ENCODE assay signal across 20 mouse cellular contexts in genomic region chr6:6785939-6786490, GRCm38 (mm10).
DNase-seq lines count a peak whose midpoint lies in the region; ATAC-seq and TF ChIP-seq lines count a peak whose summit lies in the region.
"Had no signal": no experiment of that assay in that cellular context is flagged by ENCODE, and none has a peak within 500 bp of the region (broad histone marks: within the 10 kb centered on the region; RNA-seq: fewer than 3 reads in every experiment).

No protein-coding gene starts in this region.

- H3K9ac ChIP-seq in heart, adult 2 months (ENCODE audit: low read depth, low read length): no peak overlapping the region
- no peak overlapping the region for H3K9ac ChIP-seq in lung, embryonic 15.5 days
- H3K9ac ChIP-seq in embryonic facial prominence, embryonic 14.5 days (ENCODE audit: low read depth, low read length): no peak overlapping the region
- H3K9ac ChIP-seq in limb, embryonic 15.5 days: no peak overlapping the region
- H3K9ac ChIP-seq: liver, embryonic 13.5 days; neural tube, embryonic 12.5 days; stomach, embryonic 15.5 days had no signal

- no peak overlapping the region for H3K4me2 ChIP-seq in lung, embryonic 15.5 days
- no peak overlapping the region for H3K4me2 ChIP-seq in embryonic facial prominence, embryonic 14.5 days (ENCODE audit: low read depth, low read length)
- no peak overlapping the region for H3K4me2 ChIP-seq in limb, embryonic 15.5 days
- H3K4me2 ChIP-seq: liver, embryonic 13.5 days; neural tube, embryonic 12.5 days; stomach, embryonic 15.5 days had no signal

- intact Hi-C loops in heart, adult 2 months (cut with DNase I): no loop called here

- DNase-seq in heart, adult 11 months: peak; percentile 56
- no peak for DNase-seq in heart, adult 2 months
- DNase-seq in lung, postnatal 14 days: no peak
- peak; percentile 40 for DNase-seq in embryonic facial prominence, embryonic 14.5 days (ENCODE audit: low spot score)
- DNase-seq in cerebellum, adult 8-10 months: no peak
- DNase-seq: adrenal gland, postnatal 14 days; cerebellum, adult 18-20 months; gastrocnemius, postnatal 25 days; heart, postnatal 36 days; kidney, adult 18-20 months; kidney, postnatal 36 days; liver, embryonic 13.5 days; thymus, adult 2 months had no signal

- H3K79me2 ChIP-seq in heart, adult 2 months (replicated peaks; ENCODE audit: control insufficient read depth, insufficient read depth, low read length): no peaks in the 10 kb centered on the region

- no peak for TF ChIP-seq CTCF in heart, adult 2 months (IDR thresholded peaks at IDR 0.05)

- WGBS in heart, adult 2 months: 29% methylated on average over 1 of the region's 1 CpGs
- WGBS in lung, embryonic 15.5 days: 9% methylated on average over 1 of the region's 1 CpGs
- WGBS in embryonic facial prominence, embryonic 14.5 days: 18% methylated on average over 1 of the region's 1 CpGs
- 23% methylated on average over 1 of the region's 1 CpGs for WGBS in limb, embryonic 15.5 days

- no peak overlapping the region for H3K27ac ChIP-seq in heart, adult 2 months
- no peak overlapping the region for H3K27ac ChIP-seq in lung, embryonic 15.5 days
- no peak overlapping the region for H3K27ac ChIP-seq in embryonic facial prominence, embryonic 14.5 days (replicated peaks; ENCODE audit: low read depth, low read length)
- H3K27ac ChIP-seq in limb, embryonic 15.5 days: no peak overlapping the region
- H3K27ac ChIP-seq: liver, embryonic 13.5 days; neural tube, embryonic 12.5 days; stomach, embryonic 15.5 days had no signal

- TF ChIP-seq POLR2A in heart, adult 2 months (IDR thresholded peaks at IDR 0.05; ENCODE audit: insufficient read depth, low read depth, low read length): no peak

- H3K4me3 ChIP-seq in heart, adult 2 months: no peak overlapping the region
- no peak overlapping the region for H3K4me3 ChIP-seq in lung, embryonic 15.5 days
- H3K4me3 ChIP-seq in embryonic facial prominence, embryonic 14.5 days (ENCODE audit: low read depth, low read length): no peak overlapping the region
- no peak overlapping the region for H3K4me3 ChIP-seq in limb, embryonic 15.5 days
- H3K4me3 ChIP-seq: liver, embryonic 13.5 days; neural tube, embryonic 12.5 days; stomach, embryonic 15.5 days had no signal

- H3K27me3 ChIP-seq in heart, adult 2 months (ENCODE audit: control insufficient read depth, insufficient read depth, low read length): no peaks in the 10 kb centered on the region
- H3K27me3 ChIP-seq in lung, embryonic 15.5 days: no peaks in the 10 kb centered on the region
- no peaks in the 10 kb centered on the region for H3K27me3 ChIP-seq in embryonic facial prominence, embryonic 14.5 days (replicated peaks; ENCODE audit: control insufficient read depth, insufficient read depth, low read length)
- H3K27me3 ChIP-seq in limb, embryonic 15.5 days: no peaks in the 10 kb centered on the region
- H3K27me3 ChIP-seq: liver, embryonic 13.5 days; neural tube, embryonic 12.5 days; stomach, embryonic 15.5 days had no signal

- no peaks in the 10 kb centered on the region for H3K9me3 ChIP-seq in lung, embryonic 15.5 days
- H3K9me3 ChIP-seq in embryonic facial prominence, embryonic 14.5 days (ENCODE audit: control insufficient read depth, low read length): no peaks in the 10 kb centered on the region
- H3K9me3 ChIP-seq in limb, embryonic 15.5 days: no peaks in the 10 kb centered on the region
- H3K9me3 ChIP-seq: liver, embryonic 13.5 days; neural tube, embryonic 12.5 days; stomach, embryonic 15.5 days had no signal

- no peaks in the 10 kb centered on the region for H3K36me3 ChIP-seq in heart, adult 2 months (ENCODE audit: control insufficient read depth, insufficient read depth, low read length)
- H3K36me3 ChIP-seq in lung, embryonic 15.5 days: no peaks in the 10 kb centered on the region
- H3K36me3 ChIP-seq in embryonic facial prominence, embryonic 14.5 days (ENCODE audit: control insufficient read depth, insufficient read depth, low read length): no peaks in the 10 kb centered on the region
- H3K36me3 ChIP-seq in limb, embryonic 15.5 days: no peaks in the 10 kb centered on the region
- H3K36me3 ChIP-seq: liver, embryonic 13.5 days; neural tube, embryonic 12.5 days; stomach, embryonic 15.5 days had no signal

- peak; percentile 64; the same call in 1 of the 2 replicates for ATAC-seq in lung, embryonic 15.5 days (ENCODE audit: borderline replicate concordance, extremely low read depth, low FRiP score, low TSS enrichment)
- no peak for ATAC-seq in embryonic facial prominence, embryonic 14.5 days (ENCODE audit: low read depth)
- ATAC-seq in limb, embryonic 15.5 days (ENCODE audit: insufficient number of reproducible peaks, low FRiP score, low TSS enrichment, low read depth): 0 out of 2 replicates have a peak, but pooled peaks have one; percentile 58
- ATAC-seq: activated CD4-positive, CD25-positive, alpha-beta regulatory T cell, adult 4 months; hindbrain, embryonic 16.5 days; Patski had no signal

- TF ChIP-seq EP300 in heart, adult 2 months (IDR thresholded peaks at IDR 0.05; ENCODE audit: insufficient read depth, low read depth, low read length): no peak

- H3K4me1 ChIP-seq in heart, adult 2 months (ENCODE audit: control insufficient read depth, insufficient read depth, low read length): no peaks in the 10 kb centered on the region
- H3K4me1 ChIP-seq in lung, embryonic 15.5 days: no peaks in the 10 kb centered on the region
- H3K4me1 ChIP-seq in embryonic facial prominence, embryonic 14.5 days (ENCODE audit: control insufficient read depth, insufficient read depth, low read length): no peaks in the 10 kb centered on the region
- H3K4me1 ChIP-seq in limb, embryonic 15.5 days: no peaks in the 10 kb centered on the region; the same call in 1 of the 2 replicates
- H3K4me1 ChIP-seq: liver, embryonic 13.5 days; neural tube, embryonic 12.5 days; stomach, embryonic 15.5 days had no signal

Comparison
In these comparisons a context has a peak if more than half of its experiments do, and no peak if none do; other contexts are left out.
1. DNase-seq: peak in heart, adult 11 months (single experiment) and embryonic facial prominence, embryonic 14.5 days (single experiment); none in heart, adult 2 months (0 of 2), lung, postnatal 14 days (single experiment) and cerebellum, adult 8-10 months (single experiment).